Mouse (Mus musculus): ENCODE measurements around the gene Mthfsd. TPM values are rescaled to one million over a fixed set of nuclear protein-coding genes. Genes with fewer than 3 reads are reported as not detected.

Mthfsd gene
- polyA plus RNA-seq, 1 experiment, result not detected

- TF ChIP-seq POLR2A (IDR thresholded peaks at IDR 0.05; ENCODE audit: insufficient read depth, low read depth, low read length) (no peak), CTCF (IDR thresholded peaks at IDR 0.05; ENCODE audit: insufficient read depth, low read depth, low read length) (no peak)
- Histone ChIP-seq H3K4me1 (ENCODE audit: control insufficient read depth, insufficient read depth, low read length) (peaks cover 15% of the 10 kb centered on the region), H3K27ac (ENCODE audit: insufficient read depth, low read depth, low read length) (no peak overlapping the region), H3K4me3 (ENCODE audit: insufficient read depth, low read depth, low read length) (no peak overlapping the region)
- 10% methylated on average over 8 of the region's 8 CpGs for WGBS
These were observed 19.9 kb downstream of the Mthfsd start for GRCm38 (mm10) chr8:121088281-121088680.

GRCm38 (mm10) chr8:121086004-121086900, 21.9 kb downstream of the Mthfsd start:
- no peak overlapping the region for H3K27ac ChIP-seq (ENCODE audit: insufficient read depth, low read depth, low read length)
- no peak for TF ChIP-seq POLR2A (IDR thresholded peaks at IDR 0.05; ENCODE audit: insufficient read depth, low read depth, low read length)
- TF ChIP-seq CTCF (IDR thresholded peaks at IDR 0.05; ENCODE audit: insufficient read depth, low read depth, low read length), result no peak
- WGBS, result 45% methylated on average over 19 of the region's 19 CpGs
- H3K4me1 ChIP-seq (ENCODE audit: control insufficient read depth, insufficient read depth, low read length), result peaks cover 20% of the 10 kb centered on the region
- no peak overlapping the region for H3K4me3 ChIP-seq (ENCODE audit: insufficient read depth, low read depth, low read length)

GRCm38 (mm10) chr8:121085561-121085960, 22.6 kb downstream of the Mthfsd start:
- Histone ChIP-seq H3K27ac (ENCODE audit: insufficient read depth, low read depth, low read length) (no peak overlapping the region), H3K4me1 (ENCODE audit: control insufficient read depth, insufficient read depth, low read length) (peaks cover 20% of the 10 kb centered on the region), H3K4me3 (ENCODE audit: insufficient read depth, low read depth, low read length) (no peak overlapping the region)
- WGBS, result 84% methylated on average over 3 of the region's 3 CpGs
- TF ChIP-seq CTCF (IDR thresholded peaks at IDR 0.05; ENCODE audit: insufficient read depth, low read depth, low read length) (no peak), POLR2A (IDR thresholded peaks at IDR 0.05; ENCODE audit: insufficient read depth, low read depth, low read length) (no peak)

- TF ChIP-seq CTCF (IDR thresholded peaks at IDR 0.05; ENCODE audit: insufficient read depth, low read depth, low read length) (no peak), POLR2A (IDR thresholded peaks at IDR 0.05; ENCODE audit: insufficient read depth, low read depth, low read length) (no peak)
- Histone ChIP-seq H3K4me1 (ENCODE audit: control insufficient read depth, insufficient read depth, low read length) (peaks cover 20% of the 10 kb centered on the region), H3K27ac (ENCODE audit: insufficient read depth, low read depth, low read length) (no peak overlapping the region), H3K4me3 (ENCODE audit: insufficient read depth, low read depth, low read length) (peak overlapping the region; percentile 2; the same call in 1 of the 2 replicates)
- WGBS, result 8% methylated on average over 30 of the region's 30 CpGs
These were observed 23.2 kb downstream of the Mthfsd start for GRCm38 (mm10) chr8:121085011-121085410.

- H3K4me1 ChIP-seq (ENCODE audit: control insufficient read depth, insufficient read depth, low read length), result peaks cover 20% of the 10 kb centered on the region
- H3K4me3 ChIP-seq (ENCODE audit: insufficient read depth, low read depth, low read length), result peak within 1 kb of the TSS; percentile 42
- under 1% methylated on average over 82 of the region's 83 CpGs for WGBS
- H3K27ac ChIP-seq (ENCODE audit: insufficient read depth, low read depth, low read length), result no peak within 1 kb of the TSS
- TF ChIP-seq CTCF (IDR thresholded peaks at IDR 0.05; ENCODE audit: insufficient read depth, low read depth, low read length) (no peak), POLR2A (IDR thresholded peaks at IDR 0.05; ENCODE audit: insufficient read depth, low read depth, low read length) (no peak)
These were observed 23.8 kb downstream of the Mthfsd start, which contains the start of gene Foxf1 for GRCm38 (mm10) chr8:121084210-121084951. TSS of gene Foxf1 (plus strand) at chr8:121084386.

- WGBS, result 0% methylated on average over 20 of the region's 27 CpGs
- Histone ChIP-seq H3K4me3 (ENCODE audit: insufficient read depth, low read depth, low read length) (peak overlapping the region; percentile 42), H3K4me1 (ENCODE audit: control insufficient read depth, insufficient read depth, low read length) (peaks cover 20% of the 10 kb centered on the region), H3K27ac (ENCODE audit: insufficient read depth, low read depth, low read length) (no peak overlapping the region)
- TF ChIP-seq POLR2A (IDR thresholded peaks at IDR 0.05; ENCODE audit: insufficient read depth, low read depth, low read length) (no peak), CTCF (IDR thresholded peaks at IDR 0.05; ENCODE audit: insufficient read depth, low read depth, low read length) (no peak)
These were observed 24.3 kb downstream of the Mthfsd start for GRCm38 (mm10) chr8:121083936-121084209.

- Histone ChIP-seq H3K4me1 (ENCODE audit: control insufficient read depth, insufficient read depth, low read length) (peaks cover 20% of the 10 kb centered on the region), H3K27ac (ENCODE audit: insufficient read depth, low read depth, low read length) (no peak overlapping the region), H3K4me3 (ENCODE audit: insufficient read depth, low read depth, low read length) (peak overlapping the region; percentile 42)
- WGBS, result under 1% methylated on average over 89 of the region's 89 CpGs
- TF ChIP-seq POLR2A (IDR thresholded peaks at IDR 0.05; ENCODE audit: insufficient read depth, low read depth, low read length) (no peak), CTCF (IDR thresholded peaks at IDR 0.05; ENCODE audit: insufficient read depth, low read depth, low read length) (no peak)
These were observed 24.9 kb downstream of the Mthfsd start for GRCm38 (mm10) chr8:121083093-121083935.

GRCm38 (mm10) chr8:121082218-121083092, 25.7 kb downstream of the Mthfsd start:
- peak overlapping the region; percentile 0; the same call in 1 of the 2 replicates for H3K4me3 ChIP-seq (ENCODE audit: insufficient read depth, low read depth, low read length)
- H3K27ac ChIP-seq (ENCODE audit: insufficient read depth, low read depth, low read length), result no peak overlapping the region
- peaks cover 20% of the 10 kb centered on the region for H3K4me1 ChIP-seq (ENCODE audit: control insufficient read depth, insufficient read depth, low read length)
- WGBS, result 2% methylated on average over 57 of the region's 57 CpGs
- TF ChIP-seq CTCF (IDR thresholded peaks at IDR 0.05; ENCODE audit: insufficient read depth, low read depth, low read length) (no peak), POLR2A (IDR thresholded peaks at IDR 0.05; ENCODE audit: insufficient read depth, low read depth, low read length) (no peak)
